Mouse (Mus musculus): ENCODE results near the gene Pbxip1. TPM values are rescaled to one million over a fixed set of nuclear protein-coding genes. Genes with fewer than 3 reads are reported as not detected.

Gene Pbxip1
- polyA plus RNA-seq, 1 experiment = 17.3 TPM

- TF ChIP-seq POLR2A (IDR thresholded peaks at IDR 0.05; ENCODE audit: borderline replicate concordance, low read depth, low read length) = no peak
- no peak for TF ChIP-seq CTCF (IDR thresholded peaks at IDR 0.05; ENCODE audit: low read depth, low read length)
- H3K4me3 ChIP-seq (ENCODE audit: insufficient read depth, low read length) = no peak overlapping the region
- H3K27ac ChIP-seq (ENCODE audit: insufficient read depth, low read depth, low read length) = peak overlapping the region; percentile 27
- H3K4me1 ChIP-seq (ENCODE audit: control insufficient read depth, insufficient read depth, low read length) = peaks cover 21% of the 10 kb centered on the region
Observed at GRCm38 (mm10) chr3:89473838-89474237, 37.3 kb downstream of the Pbxip1 start.

GRCm38 (mm10) chr3:89479055-89479454, 42.5 kb downstream of the Pbxip1 start:
- Histone ChIP-seq H3K4me1 (ENCODE audit: control insufficient read depth, insufficient read depth, low read length) (peaks cover 18% of the 10 kb centered on the region), H3K4me3 (ENCODE audit: insufficient read depth, low read length) (no peak overlapping the region), H3K27ac (ENCODE audit: insufficient read depth, low read depth, low read length) (no peak overlapping the region)
- TF ChIP-seq POLR2A (IDR thresholded peaks at IDR 0.05; ENCODE audit: borderline replicate concordance, low read depth, low read length) (no peak), CTCF (IDR thresholded peaks at IDR 0.05; ENCODE audit: low read depth, low read length) (no peak)

GRCm38 (mm10) chr3:89481488-89481887, 45.0 kb downstream of the Pbxip1 start:
- TF ChIP-seq CTCF (IDR thresholded peaks at IDR 0.05; ENCODE audit: low read depth, low read length) (peak; percentile 74), POLR2A (IDR thresholded peaks at IDR 0.05; ENCODE audit: borderline replicate concordance, low read depth, low read length) (no peak)
- Histone ChIP-seq H3K4me1 (ENCODE audit: control insufficient read depth, insufficient read depth, low read length) (peaks cover 12% of the 10 kb centered on the region), H3K4me3 (ENCODE audit: insufficient read depth, low read length) (no peak overlapping the region; the same call in 1 of the 2 replicates)

GRCm38 (mm10) chr3:89482249-89482648, 45.7 kb downstream of the Pbxip1 start:
- H3K4me3 ChIP-seq (ENCODE audit: insufficient read depth, low read length) = no peak overlapping the region
- peaks cover 12% of the 10 kb centered on the region for H3K4me1 ChIP-seq (ENCODE audit: control insufficient read depth, insufficient read depth, low read length)
- TF ChIP-seq POLR2A (IDR thresholded peaks at IDR 0.05; ENCODE audit: borderline replicate concordance, low read depth, low read length) (no peak), CTCF (IDR thresholded peaks at IDR 0.05; ENCODE audit: low read depth, low read length) (no peak)
- H3K27ac ChIP-seq (ENCODE audit: insufficient read depth, low read depth, low read length) = no peak overlapping the region

More at GRCm38 (mm10) chr3:89481488-89481887, 45.0 kb downstream of the Pbxip1 start:
- no peak overlapping the region for H3K27ac ChIP-seq (ENCODE audit: insufficient read depth, low read depth, low read length)

- H3K4me1 ChIP-seq (ENCODE audit: control insufficient read depth, insufficient read depth, low read length) = peaks cover 9% of the 10 kb centered on the region
- TF ChIP-seq CTCF (IDR thresholded peaks at IDR 0.05; ENCODE audit: low read depth, low read length) (peak; percentile 92), POLR2A (IDR thresholded peaks at IDR 0.05; ENCODE audit: borderline replicate concordance, low read depth, low read length) (no peak)
Observed at GRCm38 (mm10) chr3:89484766-89485524, 48.4 kb downstream of the Pbxip1 start.

GRCm38 (mm10) chr3:89486111-89486510, 49.6 kb downstream of the Pbxip1 start:
- Histone ChIP-seq H3K4me3 (ENCODE audit: insufficient read depth, low read length) (no peak overlapping the region), H3K27ac (ENCODE audit: insufficient read depth, low read depth, low read length) (no peak overlapping the region), H3K4me1 (ENCODE audit: control insufficient read depth, insufficient read depth, low read length) (peaks cover 9% of the 10 kb centered on the region)
- TF ChIP-seq POLR2A (IDR thresholded peaks at IDR 0.05; ENCODE audit: borderline replicate concordance, low read depth, low read length) (no peak), CTCF (IDR thresholded peaks at IDR 0.05; ENCODE audit: low read depth, low read length) (no peak)

More at GRCm38 (mm10) chr3:89484766-89485524, 48.4 kb downstream of the Pbxip1 start:
- H3K27ac ChIP-seq (ENCODE audit: insufficient read depth, low read depth, low read length) = no peak overlapping the region
- H3K4me3 ChIP-seq (ENCODE audit: insufficient read depth, low read length) = no peak overlapping the region

GRCm38 (mm10) chr3:89486916-89487702, 50.6 kb downstream of the Pbxip1 start:
- Histone ChIP-seq H3K4me3 (ENCODE audit: insufficient read depth, low read length) (no peak overlapping the region), H3K27ac (ENCODE audit: insufficient read depth, low read depth, low read length) (no peak overlapping the region), H3K4me1 (ENCODE audit: control insufficient read depth, insufficient read depth, low read length) (peaks cover 5% of the 10 kb centered on the region)
- TF ChIP-seq CTCF (IDR thresholded peaks at IDR 0.05; ENCODE audit: low read depth, low read length) (no peak), POLR2A (IDR thresholded peaks at IDR 0.05; ENCODE audit: borderline replicate concordance, low read depth, low read length) (no peak)

- Histone ChIP-seq H3K27ac (ENCODE audit: insufficient read depth, low read depth, low read length) (no peak overlapping the region), H3K4me3 (ENCODE audit: insufficient read depth, low read length) (no peak overlapping the region), H3K4me1 (ENCODE audit: control insufficient read depth, insufficient read depth, low read length) (no peaks in the 10 kb centered on the region)
- TF ChIP-seq CTCF (IDR thresholded peaks at IDR 0.05; ENCODE audit: low read depth, low read length) (no peak), POLR2A (IDR thresholded peaks at IDR 0.05; ENCODE audit: borderline replicate concordance, low read depth, low read length) (no peak)
Observed at GRCm38 (mm10) chr3:89490790-89491189, 54.3 kb downstream of the Pbxip1 start.

GRCm38 (mm10) chr3:89491559-89491958, 55.1 kb downstream of the Pbxip1 start:
- Histone ChIP-seq H3K4me3 (ENCODE audit: insufficient read depth, low read length) (no peak overlapping the region), H3K4me1 (ENCODE audit: control insufficient read depth, insufficient read depth, low read length) (no peaks in the 10 kb centered on the region), H3K27ac (ENCODE audit: insufficient read depth, low read depth, low read length) (no peak overlapping the region)
- TF ChIP-seq POLR2A (IDR thresholded peaks at IDR 0.05; ENCODE audit: borderline replicate concordance, low read depth, low read length) = no peak
- TF ChIP-seq CTCF (IDR thresholded peaks at IDR 0.05; ENCODE audit: low read depth, low read length) = no peak

GRCm38 (mm10) chr3:89492701-89493151, 56.2 kb downstream of the Pbxip1 start:
- TF ChIP-seq CTCF (IDR thresholded peaks at IDR 0.05; ENCODE audit: low read depth, low read length) (no peak), POLR2A (IDR thresholded peaks at IDR 0.05; ENCODE audit: borderline replicate concordance, low read depth, low read length) (no peak)

More at GRCm38 (mm10) chr3:89492701-89493151, 56.2 kb downstream of the Pbxip1 start:
- no peak overlapping the region for H3K4me3 ChIP-seq (ENCODE audit: insufficient read depth, low read length)
- no peak overlapping the region for H3K27ac ChIP-seq (ENCODE audit: insufficient read depth, low read depth, low read length)
- no peaks in the 10 kb centered on the region for H3K4me1 ChIP-seq (ENCODE audit: control insufficient read depth, insufficient read depth, low read length)

Measured in bone marrow macrophage, adult 2 months (primary cell).